Mouse (Mus musculus) liver, adult 2 months (tissue): ENCODE data around the gene Pgam1. TPM values are rescaled to one million over a fixed set of nuclear protein-coding genes. Genes with fewer than 3 reads are reported as not detected.

Experiments
- DNase-seq: peaks from one replicate; pipeline ENCODE4 v3.0.0-alpha.2; 2011; ENCODE audit warnings: low read depth, low spot score; ENCODE audit errors: extremely low read depth
- H3K27ac ChIP-seq: fragments of 200-500 bp; replicated peaks from 2 replicates; pipeline ENCODE4 v1.5.1; 2012; ENCODE audit warnings: low read depth, mild to moderate bottlenecking, control low read depth, inconsistent platforms, low read length; ENCODE audit not compliant: insufficient read depth
- H3K27me3 ChIP-seq: fragments of 200-500 bp; 2 replicates; pipeline ENCODE4 v1.6.1; 2012; ENCODE audit warnings: mild to moderate bottlenecking, moderate library complexity, low read length, inconsistent platforms; ENCODE audit not compliant: control insufficient read depth, insufficient read depth
- H3K36me3 ChIP-seq: fragments of 200-500 bp; 2 replicates; pipeline ENCODE4 v1.6.1; 2012; ENCODE audit warnings: low read length, inconsistent platforms; ENCODE audit not compliant: control insufficient read depth, insufficient read depth
- H3K4me1 ChIP-seq: fragments of 200-500 bp; 2 replicates; pipeline ENCODE4 v1.6.1; 2011; ENCODE audit warnings: low read length; ENCODE audit not compliant: control insufficient read depth, insufficient read depth
- H3K4me3 ChIP-seq: fragments of 200-500 bp; 2 replicates; pipeline ENCODE4 v1.5.1; 2011; ENCODE audit warnings: low read depth, mild to moderate bottlenecking, control low read depth, low read length, moderate library complexity; ENCODE audit not compliant: insufficient read depth
- H3K79me2 ChIP-seq: fragments of 200-500 bp; 2 replicates; pipeline ENCODE4 v1.6.1; 2012; ENCODE audit warnings: inconsistent platforms, mild to moderate bottlenecking, low read length, moderate library complexity; ENCODE audit not compliant: control insufficient read depth, insufficient read depth
- H3K9ac ChIP-seq: fragments of 200-500 bp; 2 replicates; pipeline ENCODE4 v1.6.1; 2012; ENCODE audit warnings: low read depth, mild to moderate bottlenecking, control low read depth, inconsistent platforms, low read length
- CTCF ChIP-seq: fragments of 200-500 bp; IDR thresholded peaks from 2 replicates; pipeline ENCODE4 v1.5.1; 2011; ENCODE audit warnings: low read depth, low read length, control low read depth
- POLR2A ChIP-seq: fragments of 200-500 bp; IDR thresholded peaks from 2 replicates; pipeline ENCODE4 v1.6.1; 2011; ENCODE audit warnings: low read length, control low read depth; ENCODE audit not compliant: insufficient read depth; ENCODE audit errors: extremely low read depth
- WGBS: fragments of 180-500 bp; shearing (Covaris S2); methylation state at CpG from one replicate; pipeline ENCODE4 v1.1.7; 2018; 5-methylcytosine and 5-hydroxymethylcytosine counted together
- polyA plus RNA-seq: library from polyadenylated mRNA; depleted of rRNA; stranded (reverse); fragments of >200 nt; gene quantifications from 2 replicates; pipeline ENCODE4 v1.2.3, GENCODE M21; 2012
- total RNA-seq: library from RNA; depleted of rRNA; stranded (reverse); fragments of >200 nt; gene quantifications from 2 replicates; pipeline ENCODE4 v1.2.3, GENCODE M21; 2014

The Pgam1 gene
- total and polyA plus RNA-seq, 2 experiments: 108 to 195 TPM

GRCm38 (mm10) chr19:41898860-41899259 lies 12.9 kb upstream of the Pgam1 start:
- H3K36me3 ChIP-seq: no peaks in the 10 kb centered on the region
- WGBS: 55% methylated on average over 4 of the region's 4 CpGs
- H3K27ac ChIP-seq: no peak overlapping the region
- H3K4me3 ChIP-seq: no peak overlapping the region
- no peaks in the 10 kb centered on the region for H3K79me2 ChIP-seq
- H3K4me1 ChIP-seq: peaks cover 7% of the 10 kb centered on the region
- H3K27me3 ChIP-seq: no peaks in the 10 kb centered on the region
- TF ChIP-seq CTCF: peak; percentile 28; the same call in 1 of the 2 replicates
- TF ChIP-seq POLR2A: no peak
- DNase-seq: peak; percentile 55
- H3K9ac ChIP-seq: no peak overlapping the region

- TF ChIP-seq POLR2A (no peak), CTCF (no peak)
- H3K4me3 ChIP-seq: no peak overlapping the region
- peak; percentile 15 for DNase-seq
- H3K9ac ChIP-seq: no peak overlapping the region
- 79% methylated on average over 8 of the region's 8 CpGs for WGBS
- no peak overlapping the region for H3K27ac ChIP-seq
- H3K36me3 ChIP-seq: no peaks in the 10 kb centered on the region
- no peaks in the 10 kb centered on the region for H3K79me2 ChIP-seq
- no peaks in the 10 kb centered on the region for H3K27me3 ChIP-seq
- no peaks in the 10 kb centered on the region; the same call in none of the 2 replicates for H3K4me1 ChIP-seq
Measured at GRCm38 (mm10) chr19:41900495-41901090, 11.1 kb upstream of the Pgam1 start.

GRCm38 (mm10) chr19:41901696-41902095 lies 10.0 kb upstream of the Pgam1 start:
- H3K36me3 ChIP-seq: no peaks in the 10 kb centered on the region
- no peak for DNase-seq
- H3K27me3 ChIP-seq: no peaks in the 10 kb centered on the region
- H3K4me3 ChIP-seq: no peak overlapping the region
- no peak overlapping the region for H3K9ac ChIP-seq
- WGBS: 80% methylated on average over 2 of the region's 2 CpGs
- H3K79me2 ChIP-seq: no peaks in the 10 kb centered on the region
- TF ChIP-seq CTCF (no peak), POLR2A (no peak)
- no peaks in the 10 kb centered on the region; the same call in none of the 2 replicates for H3K4me1 ChIP-seq
- H3K27ac ChIP-seq: no peak overlapping the region

- Histone ChIP-seq H3K79me2 (no peaks in the 10 kb centered on the region), H3K27ac (no peak overlapping the region), H3K36me3 (no peaks in the 10 kb centered on the region), H3K9ac (no peak overlapping the region), H3K4me1 (no peaks in the 10 kb centered on the region; the same call in none of the 2 replicates), H3K27me3 (no peaks in the 10 kb centered on the region), H3K4me3 (no peak overlapping the region)
- WGBS: 87% methylated on average over 10 of the region's 10 CpGs
- no peak for DNase-seq
- no peak for TF ChIP-seq CTCF
- TF ChIP-seq POLR2A: no peak
Measured at GRCm38 (mm10) chr19:41902848-41903593, 8.7 kb upstream of the Pgam1 start.

GRCm38 (mm10) chr19:41905246-41905645 lies 6.5 kb upstream of the Pgam1 start:
- H3K4me1 ChIP-seq: no peaks in the 10 kb centered on the region; the same call in 1 of the 2 replicates
- no peaks in the 10 kb centered on the region for H3K36me3 ChIP-seq
- no peak overlapping the region for H3K4me3 ChIP-seq
- no peaks in the 10 kb centered on the region for H3K79me2 ChIP-seq
- peak; percentile 61 for DNase-seq
- 82% methylated on average over 2 of the region's 2 CpGs for WGBS
- H3K9ac ChIP-seq: no peak overlapping the region
- TF ChIP-seq CTCF: no peak
- no peak for TF ChIP-seq POLR2A
- H3K27me3 ChIP-seq: no peaks in the 10 kb centered on the region
- H3K27ac ChIP-seq: no peak overlapping the region
